Mouse (Mus musculus) thymus, postnatal 14 days (tissue): ENCODE measurements around the gene Tnrc6b.
A peak's percentile ranks its signal among the peaks of the same experiment; 100 is the strongest.
"Not testable (repeated sequence)": the region's sequence is repeated elsewhere in the genome, so short reads cannot be mapped to it uniquely, and the experiment has no call there.

Source experiments
- DNase-seq: peaks from one replicate; pipeline ENCODE4 v3.0.0; 2021

Tnrc6b gene

DNA sequence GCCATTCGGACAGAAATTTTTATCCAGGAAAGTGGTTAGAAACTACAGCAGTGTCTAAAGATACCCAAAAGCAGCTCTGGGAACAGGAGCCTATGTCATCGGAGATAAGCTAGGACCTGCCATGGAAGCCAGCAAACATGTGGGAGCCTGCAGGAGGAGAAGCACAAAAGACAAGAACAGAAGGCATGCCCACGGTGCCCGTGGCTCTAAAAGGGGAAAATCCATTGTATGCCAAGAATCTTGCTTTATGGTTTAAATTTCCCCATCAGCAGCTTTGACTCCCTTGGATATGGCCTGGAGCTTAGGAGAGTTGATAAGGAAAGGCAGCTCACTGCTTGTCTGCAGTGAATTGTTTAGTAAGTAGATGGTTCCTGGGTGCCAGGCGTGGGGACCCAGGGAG is 8.2 kb upstream of the Tnrc6b start:
- no peak for DNase-seq

DNA sequence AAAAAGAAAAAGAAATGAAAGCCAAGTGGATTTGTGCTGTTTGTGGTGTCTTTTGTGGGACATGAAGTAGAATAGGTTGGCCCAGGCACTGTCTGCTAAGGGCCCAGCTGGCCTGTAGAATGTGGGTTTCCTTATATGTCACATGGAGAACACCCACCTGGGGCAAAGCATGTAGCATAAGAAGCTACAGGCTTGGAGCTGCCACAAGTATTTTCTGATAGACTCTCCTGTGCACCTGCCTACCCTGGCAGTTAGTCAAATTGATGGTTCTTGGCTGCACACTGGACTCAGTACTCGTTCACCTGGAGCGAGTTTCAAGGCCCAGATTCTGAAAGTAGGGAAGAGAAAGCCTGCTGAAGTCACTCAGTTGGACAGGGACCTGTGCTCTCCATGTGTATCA is 7.6 kb upstream of the Tnrc6b start:
- DNase-seq = peak; percentile 52

DNA sequence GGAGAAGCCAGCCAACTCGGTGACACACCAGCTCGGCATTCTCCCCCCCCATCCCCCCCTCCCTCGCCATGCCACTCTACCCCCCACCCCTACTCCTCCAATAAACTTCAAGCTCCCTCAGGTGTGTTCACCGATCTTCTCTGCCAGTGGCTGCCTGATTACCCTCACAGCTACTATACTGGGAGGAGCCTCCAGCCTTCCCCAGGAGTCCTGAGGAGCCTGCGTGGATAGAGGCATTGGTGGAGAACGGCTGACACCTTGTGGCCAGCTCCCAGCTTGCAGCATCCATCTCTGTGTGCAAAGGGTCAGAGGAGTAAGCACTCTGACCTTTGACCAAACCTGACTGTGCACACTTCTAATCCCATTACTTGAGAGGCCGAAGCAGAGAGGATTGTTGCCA is 6.8 kb upstream of the Tnrc6b start:
- DNase-seq = peak; percentile 88

DNA sequence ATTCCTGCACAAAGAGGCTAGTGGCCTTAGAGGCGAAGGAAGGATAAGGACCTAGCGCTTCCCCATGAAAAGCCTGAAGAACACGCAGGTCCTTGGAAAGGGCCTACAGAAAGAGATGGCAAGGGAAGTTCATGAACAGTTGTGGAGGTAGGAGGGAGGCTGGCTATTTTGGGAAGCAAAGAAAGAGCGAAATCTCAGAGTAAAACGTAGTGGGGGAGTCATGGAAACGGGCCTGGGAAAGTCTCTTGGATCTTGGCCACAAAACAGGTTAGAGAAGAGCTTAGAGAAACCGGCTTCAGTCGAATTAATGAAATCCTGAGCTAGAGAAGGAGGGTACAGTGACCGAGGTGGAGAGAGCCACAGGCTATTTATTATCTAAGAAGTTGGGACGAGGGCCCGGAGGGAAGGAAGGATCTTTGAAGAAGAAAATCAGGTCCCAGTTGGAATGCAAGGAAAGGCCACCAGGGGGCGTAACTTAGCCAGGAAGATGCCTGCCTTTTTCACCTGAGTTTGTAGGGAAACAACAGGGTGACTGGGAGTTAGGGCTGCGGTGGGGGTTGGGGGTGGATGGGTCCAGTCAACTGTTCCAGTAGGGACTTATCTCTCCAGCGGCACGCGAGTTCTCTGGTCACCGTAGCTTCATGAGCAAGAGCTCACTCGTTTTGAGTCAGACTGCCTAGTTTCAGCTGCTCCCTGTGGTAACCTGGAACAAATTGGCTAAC is 5.1 kb upstream of the Tnrc6b start:
- DNase-seq = peak; percentile 77

DNA sequence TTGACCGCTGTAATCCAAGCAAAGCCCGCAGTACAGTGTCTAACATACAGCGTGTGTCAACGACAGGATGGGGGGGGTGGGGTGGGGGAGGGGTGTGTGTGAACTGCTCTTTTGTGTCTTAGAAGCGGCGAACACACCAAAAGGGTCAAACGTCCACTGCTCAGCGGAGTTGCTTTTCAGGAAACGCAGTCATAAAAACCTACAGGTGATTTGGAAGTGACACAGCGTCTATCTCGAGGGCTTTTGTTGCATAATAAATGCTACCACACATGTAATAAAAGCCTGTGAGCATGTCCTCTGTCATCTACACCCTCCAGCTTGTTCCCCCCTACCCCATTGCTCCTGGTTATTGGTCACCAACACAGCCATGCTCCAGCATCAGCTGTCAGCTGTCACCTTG is 4.5 kb upstream of the Tnrc6b start:
- DNase-seq = no peak

DNA sequence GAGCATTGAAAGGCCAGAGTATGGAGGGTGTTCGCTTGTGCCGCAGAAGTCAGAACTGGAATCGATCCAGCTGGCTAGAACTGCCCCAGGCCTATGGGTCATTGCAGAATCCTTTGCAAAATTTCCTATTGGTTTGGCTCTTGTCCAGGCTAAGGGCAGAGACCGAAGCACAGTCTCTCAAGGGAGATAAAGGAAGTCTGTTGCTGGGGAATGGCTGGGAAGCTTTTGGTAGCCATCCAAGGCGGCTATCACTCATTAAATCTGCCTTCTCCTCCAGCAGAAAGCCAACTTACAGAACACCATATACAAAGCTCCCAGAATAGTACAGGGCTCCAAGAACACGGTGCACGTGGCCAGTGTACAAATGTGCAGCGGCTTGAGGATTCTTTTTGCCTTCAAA is 4.0 kb upstream of the Tnrc6b start:
- no peak for DNase-seq

DNA sequence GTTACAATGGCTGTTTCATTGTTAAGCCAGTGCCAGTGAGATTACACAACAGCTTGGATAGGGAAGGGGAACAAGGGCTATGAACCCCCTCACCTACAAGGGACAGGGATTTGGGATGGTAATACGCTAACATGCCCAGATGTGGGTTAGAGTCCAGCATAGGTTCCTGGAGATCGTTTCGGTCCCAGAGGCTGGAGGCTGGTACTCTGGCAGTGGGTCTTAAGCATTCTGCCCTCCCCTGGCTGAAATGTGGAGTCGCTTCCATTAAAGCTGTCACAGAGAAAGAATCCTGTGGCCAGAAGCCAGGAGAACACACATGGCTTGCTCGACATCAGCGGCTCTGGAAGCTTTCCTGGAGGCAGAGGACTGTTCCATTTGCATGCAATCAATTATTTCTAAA is 1.5 kb upstream of the Tnrc6b start:
- DNase-seq = no peak

DNA sequence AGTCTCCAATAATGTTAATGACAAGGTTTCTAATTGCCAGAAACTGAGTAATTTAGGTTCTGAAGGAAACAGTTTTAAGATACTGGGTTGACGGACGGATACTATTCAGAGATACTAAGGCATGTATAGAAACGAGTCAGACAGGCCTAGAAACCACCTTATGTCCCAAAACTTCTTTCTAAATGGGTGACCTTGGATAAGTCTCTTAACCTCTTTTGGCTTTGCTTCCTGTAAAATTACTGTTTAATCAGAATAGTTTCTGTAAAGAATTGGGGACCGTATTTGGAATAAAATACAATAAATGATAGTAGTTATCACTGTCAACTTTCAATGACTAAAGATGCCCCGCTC is 881 bp upstream of the Tnrc6b start:
- DNase-seq = no peak

DNA sequence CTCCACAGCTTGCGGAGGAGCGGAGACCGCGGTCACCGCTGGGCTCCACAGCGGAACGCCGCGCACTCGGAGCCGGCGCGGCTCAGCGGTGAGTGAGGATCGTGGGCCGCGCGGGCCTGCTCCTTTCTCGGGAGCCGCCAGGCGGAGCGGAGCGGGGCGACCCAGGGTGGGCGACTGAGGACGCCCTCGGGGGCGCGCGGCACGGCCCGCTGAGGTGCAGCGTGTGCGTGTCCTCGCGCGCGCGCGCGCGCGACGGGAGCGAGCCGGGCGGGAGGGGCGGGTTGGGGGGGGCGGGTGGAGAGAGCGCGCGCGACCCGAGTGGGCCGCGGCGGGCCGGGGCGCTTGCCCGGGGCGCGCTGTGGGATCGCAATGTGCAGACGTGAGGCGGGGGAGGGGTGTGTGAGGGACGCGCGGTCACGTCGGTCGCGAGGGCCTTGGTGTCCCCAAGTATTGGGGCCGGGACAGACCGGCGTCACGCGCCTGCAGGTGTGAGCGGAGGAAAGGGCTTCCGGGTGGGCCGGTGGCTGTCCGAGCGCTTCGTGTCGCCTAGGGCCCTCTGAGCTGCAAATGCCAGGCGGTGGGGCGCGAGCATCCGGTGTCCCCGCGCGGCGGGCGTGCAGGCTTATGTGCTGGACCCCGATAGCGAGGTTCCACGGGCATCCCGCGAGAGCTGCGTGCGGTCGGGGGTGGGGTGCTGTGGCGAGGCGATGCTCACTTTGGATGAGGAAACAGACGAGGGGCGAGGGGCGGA is 463 bp downstream of the Tnrc6b start:
- peak; percentile 78 for DNase-seq

DNA sequence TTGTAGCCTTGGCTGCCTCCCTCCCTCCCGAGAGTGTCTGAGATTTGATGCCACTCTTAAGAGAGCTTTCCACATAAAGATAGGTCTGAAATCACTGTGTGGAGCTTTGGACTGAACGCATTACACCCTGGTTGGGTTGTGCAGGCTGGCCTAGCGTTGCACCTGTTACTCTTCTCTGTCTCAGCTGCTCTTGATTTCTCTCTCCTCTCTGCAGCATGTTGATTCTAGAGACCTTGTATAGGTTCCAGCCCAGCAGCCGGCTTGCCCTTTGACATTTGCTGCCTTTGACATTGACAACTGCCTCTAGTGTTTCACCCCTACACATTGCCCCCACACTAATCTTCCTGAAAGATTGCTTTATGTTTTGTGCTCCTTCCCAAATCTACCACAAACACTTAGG is 3.2 kb downstream of the Tnrc6b start:
- DNase-seq = no peak

DNA sequence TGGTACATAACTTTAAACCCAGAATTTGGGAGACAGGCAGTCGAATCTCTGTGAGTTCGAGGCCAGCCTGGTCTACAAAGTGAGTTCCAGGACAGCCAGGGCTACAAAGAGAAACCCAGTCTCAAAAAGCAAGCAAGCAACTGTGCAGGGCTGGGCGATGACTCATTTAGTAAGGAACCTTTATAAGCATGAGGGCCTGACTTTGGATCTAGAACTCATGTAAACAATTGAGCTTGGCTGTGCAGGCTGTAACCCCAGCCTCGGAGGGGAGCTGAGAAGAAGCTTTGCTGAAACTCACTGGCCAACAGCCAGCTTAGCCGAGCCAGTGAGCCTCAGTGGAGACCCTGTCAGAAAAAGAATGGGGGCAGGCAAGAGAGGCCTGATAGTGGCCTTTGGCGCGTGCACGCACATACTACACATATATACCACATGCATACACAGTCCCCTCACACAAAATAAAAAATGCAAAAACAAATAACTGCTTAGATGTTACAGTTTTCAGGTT is 5.6 kb downstream of the Tnrc6b start:
- DNase-seq = no peak

DNA sequence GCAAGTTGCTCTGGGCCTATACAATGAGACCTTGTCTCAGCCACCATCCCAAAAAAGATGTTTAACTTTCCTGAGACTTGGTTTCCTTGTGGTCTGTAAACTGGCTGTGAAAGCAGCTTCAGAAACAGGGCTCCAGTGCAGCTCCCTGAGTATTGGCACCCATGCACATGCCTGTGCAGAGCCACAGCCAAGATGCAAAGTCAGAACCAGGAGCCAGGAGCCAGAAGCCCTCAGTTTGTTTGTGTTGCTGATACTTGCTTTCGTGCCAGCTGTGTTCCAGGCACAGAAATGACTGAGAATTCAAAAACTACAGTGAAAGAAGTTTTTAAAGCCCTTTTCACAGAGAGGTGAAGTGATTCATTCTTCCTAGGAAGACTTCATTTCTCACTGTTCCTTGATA is 6.3 kb downstream of the Tnrc6b start:
- no peak for DNase-seq

DNA sequence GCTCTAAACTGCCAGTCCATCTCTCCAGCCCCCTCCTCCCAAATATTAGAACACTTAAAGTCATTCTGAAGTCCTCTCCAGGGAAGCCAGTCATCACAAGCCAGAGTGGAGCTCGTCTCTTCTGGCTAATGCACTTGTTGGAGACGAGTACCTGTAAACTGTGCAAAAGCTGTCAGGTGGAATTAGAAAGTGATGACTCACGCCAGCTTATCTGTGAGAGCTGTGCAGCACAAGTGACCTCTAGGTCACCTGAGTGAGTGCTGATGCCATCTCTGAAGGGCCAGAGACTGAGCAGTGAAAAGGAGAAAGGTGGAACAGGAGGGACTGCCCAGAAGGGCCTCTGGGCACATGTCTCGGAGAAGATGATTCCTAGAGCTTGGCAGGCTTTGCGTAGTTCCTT is 9.1 kb downstream of the Tnrc6b start:
- DNase-seq = no peak

DNA sequence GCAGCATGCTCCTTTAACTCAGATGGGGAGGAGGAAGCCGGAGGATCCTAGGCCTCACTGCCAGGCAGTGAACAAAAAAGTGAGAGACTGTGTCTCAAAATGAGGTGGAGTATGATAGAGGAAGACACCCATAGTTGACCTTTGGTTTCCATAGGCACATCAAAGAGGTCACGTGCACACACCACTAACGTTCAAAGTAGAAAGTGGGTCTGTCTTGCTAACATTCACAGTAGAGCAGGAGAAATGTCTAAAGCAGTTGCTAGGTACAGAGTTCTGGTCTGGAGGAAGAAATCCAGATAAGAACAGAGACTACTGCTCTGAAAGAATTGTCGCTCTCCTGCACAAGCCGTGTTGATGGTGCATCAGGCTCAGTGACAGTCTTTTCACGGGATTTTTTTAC is 10.7 kb downstream of the Tnrc6b start:
- DNase-seq = no peak

DNA sequence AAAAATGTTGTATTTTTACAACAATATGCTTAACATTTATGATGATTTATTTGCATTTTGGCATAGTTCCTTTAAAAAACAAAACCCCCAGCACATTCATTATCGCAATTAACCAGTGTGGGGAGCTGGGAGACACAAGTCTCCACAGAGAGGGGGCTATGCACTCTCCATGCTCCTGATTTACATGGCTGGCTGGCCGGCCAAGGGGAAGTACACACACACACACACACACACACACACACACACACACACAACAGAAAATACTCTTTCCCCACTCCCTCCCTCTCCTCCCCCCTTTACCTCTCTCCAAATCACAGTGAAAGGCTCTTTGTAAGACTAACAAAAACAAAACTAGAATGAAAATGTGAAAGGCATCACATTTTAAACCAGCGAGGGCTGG is 11.3 kb downstream of the Tnrc6b start:
- no peak for DNase-seq

DNA sequence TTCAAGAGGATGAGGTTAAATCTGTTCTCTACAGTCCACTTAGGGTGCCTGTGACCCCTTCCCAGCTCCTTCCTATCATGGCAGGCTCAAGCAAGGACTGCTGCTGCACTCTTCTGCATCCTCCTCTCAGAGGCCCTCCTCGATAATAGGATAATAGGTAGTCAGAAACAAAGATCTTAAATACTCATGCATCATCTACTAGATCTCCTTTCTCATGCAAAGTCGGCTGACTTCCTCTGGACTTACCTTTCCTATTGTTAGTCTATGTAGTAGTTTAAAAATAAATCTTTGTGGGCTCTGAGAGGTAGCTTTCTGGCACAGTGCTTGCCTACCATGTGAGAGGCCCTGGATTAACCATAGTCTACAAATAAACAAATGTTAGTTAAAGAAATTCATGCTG is 18.4 kb downstream of the Tnrc6b start:
- no peak for DNase-seq

DNA sequence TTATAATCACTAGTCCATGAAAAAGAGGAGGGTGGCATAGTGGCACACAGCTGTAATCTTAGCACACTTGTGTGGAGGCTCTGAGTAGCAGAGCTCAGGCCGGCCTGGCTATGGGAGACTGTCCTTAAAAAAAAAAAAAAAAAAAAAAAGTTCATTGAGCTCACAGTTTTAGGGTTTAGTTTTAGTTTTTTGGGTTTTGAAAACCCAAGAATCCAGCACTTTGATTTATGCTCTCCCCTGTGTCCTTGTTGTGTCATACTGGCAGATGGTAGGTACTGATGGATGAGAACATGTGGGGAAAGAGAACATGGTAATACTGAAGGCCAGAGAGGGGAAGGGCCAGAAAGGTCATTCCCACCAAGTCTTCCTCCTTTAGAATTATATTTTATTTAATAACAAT is 19.9 kb downstream of the Tnrc6b start:
- no peak for DNase-seq

DNA sequence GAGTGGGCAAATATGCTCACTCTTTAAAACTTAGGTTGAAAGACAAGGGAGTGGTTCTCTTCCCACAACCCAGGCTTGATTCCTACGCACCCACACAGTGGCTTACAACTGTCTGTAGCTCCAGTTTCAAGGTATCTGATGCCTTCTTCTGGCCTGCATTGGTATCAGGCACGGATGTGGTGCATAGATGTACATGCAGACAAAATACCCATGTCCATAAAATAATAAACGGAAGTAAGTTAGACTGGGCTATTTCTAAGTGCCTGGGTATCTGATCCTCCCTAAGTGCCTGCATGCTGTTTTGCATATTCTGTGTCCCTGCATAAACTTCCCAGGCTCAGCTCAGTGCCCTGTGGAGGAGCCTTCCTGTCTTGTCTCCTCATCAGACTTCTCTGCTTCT is 20.4 kb downstream of the Tnrc6b start:
- no peak for DNase-seq

DNA sequence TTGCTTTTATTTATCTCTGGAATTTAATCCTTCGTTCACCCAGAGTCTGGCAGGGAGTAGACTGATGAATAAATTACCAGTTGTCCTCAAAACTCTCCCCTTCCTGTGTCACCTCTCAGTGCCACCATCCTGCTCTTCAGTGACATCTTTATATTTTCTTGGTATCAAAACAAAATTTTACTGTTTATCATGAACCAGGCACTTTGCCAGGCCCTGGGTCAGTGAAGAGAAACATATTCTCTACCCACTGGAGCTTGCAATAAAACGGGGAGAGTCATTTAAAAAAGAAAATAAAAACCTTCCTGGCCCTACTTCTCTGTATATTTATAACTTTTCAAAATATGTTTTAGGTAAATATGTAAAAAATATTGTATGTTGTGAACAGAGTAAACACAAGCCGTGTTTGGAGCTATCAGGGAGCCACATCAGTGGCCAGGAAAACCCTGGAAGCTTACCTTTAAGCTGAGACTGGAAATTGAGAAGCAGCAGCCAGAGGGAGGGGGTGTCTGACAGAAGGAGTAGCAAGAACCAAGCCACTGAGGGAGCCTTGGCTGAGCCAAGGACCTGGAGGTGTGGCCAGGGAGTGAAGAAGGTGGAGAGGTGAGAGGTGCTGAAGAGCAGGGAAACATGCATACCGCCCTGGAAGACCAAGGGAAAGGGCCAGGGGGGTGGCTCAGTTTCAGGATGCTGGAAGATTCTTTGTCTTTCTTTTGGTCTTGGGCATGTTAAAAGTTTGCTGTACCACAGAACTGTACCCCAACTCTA is 21.3 kb downstream of the Tnrc6b start:
- no peak for DNase-seq

DNA sequence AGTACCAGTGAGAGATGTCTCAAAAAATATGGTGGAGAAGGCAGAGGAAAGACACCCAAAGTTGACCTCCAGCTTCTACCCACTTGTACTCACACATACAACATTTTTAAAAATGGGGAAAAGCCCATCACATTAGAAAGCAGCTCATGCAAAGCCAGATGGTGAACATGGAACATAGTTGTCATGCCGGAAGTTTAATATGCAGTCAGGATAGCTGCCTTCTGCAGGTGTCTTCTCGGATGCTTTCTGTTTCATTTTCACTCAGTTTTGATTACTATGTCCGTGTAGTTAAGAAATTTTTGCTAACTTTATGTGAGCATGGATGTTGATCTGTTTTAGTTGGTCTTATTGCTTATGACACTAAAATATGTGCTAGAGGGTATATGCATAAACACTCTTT is 24.2 kb downstream of the Tnrc6b start:
- no peak for DNase-seq

DNA sequence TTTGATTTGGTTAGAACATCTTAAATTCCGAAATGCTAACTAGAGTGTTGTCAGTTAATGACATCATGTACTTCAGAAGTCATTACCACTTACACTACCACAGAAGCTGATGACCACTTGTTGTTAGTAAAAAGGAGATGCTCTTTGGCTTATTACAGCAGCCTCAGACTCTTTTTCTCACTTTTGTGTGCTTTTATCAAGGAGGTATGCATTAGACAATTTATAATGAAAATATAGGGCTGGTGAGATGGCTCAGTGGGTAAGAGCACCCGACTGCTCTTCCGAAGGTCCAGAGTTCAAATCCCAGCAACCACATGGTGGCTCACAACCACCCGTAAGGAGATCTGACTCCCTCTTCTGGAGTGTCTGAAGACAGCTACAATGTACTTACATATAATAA is 24.6 kb downstream of the Tnrc6b start:
- not testable (repeated sequence) for DNase-seq

DNA sequence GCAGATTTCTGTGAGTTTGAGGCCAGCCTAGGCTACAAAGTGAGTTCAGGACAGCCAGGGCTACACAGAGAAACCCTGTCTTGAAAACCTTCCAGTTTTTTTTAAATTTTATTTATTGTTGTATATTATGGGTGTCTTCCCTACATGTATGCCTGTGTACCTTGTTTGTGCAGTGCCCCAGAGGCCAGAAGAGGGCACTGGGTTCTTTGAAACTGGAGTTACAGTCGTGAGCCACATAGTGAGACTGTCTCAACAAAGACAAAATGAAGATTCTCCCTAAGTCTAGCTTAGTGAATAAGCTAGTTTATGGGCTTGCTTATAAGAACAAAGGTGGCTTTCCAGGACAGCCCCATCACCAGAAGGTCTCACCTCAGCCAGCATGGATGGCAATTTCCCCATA is 25.4 kb downstream of the Tnrc6b start:
- DNase-seq = peak; percentile 60

DNA sequence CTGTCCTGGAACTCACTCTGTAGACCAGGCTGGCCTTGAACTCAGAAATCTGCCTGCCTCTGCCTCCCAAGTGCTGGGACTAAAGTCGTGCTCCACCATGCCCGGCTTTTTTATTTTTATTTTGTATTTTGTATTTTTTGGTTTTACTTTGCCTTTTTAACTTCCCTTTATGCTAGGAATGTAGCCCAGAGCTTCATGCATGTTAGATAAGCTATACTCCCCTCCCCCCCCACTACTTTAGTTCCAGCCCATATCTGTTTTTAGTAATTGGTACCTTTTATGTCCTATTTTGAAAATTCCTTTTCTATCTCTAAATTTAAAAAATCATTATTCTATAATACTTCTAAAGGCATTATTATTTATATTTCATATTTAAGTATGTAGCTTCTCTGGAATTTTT is 27.1 kb downstream of the Tnrc6b start:
- DNase-seq = no peak

DNA sequence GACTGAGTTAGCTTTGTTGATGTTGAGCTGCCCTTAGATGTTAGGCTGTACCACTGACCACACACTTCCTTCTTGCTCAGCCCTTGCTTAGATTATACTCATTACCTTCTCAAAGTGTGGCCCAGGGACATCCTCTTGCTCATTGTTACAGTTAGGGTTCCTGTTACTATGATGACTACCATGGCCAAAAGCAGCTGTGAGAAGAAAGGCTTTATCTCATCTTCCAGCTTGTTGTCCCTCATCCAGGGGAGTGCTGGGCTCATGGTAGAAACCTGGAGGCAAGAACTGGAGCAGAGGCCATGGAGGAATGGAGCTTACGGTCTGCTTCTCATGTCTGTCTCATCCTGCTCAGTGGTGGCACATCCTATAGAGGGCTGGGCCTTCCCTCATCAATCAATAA is 28.9 kb downstream of the Tnrc6b start:
- no peak for DNase-seq
